Mouse (Mus musculus): Measurements from ENCODE around the gene Pdzd9. TPM values are rescaled to one million over a fixed set of nuclear protein-coding genes. Genes with fewer than 3 reads are reported as not detected.
A peak's percentile ranks its signal among the peaks of the same experiment; 100 is the strongest.
"Not testable (repeated sequence)": the region's sequence is repeated elsewhere in the genome, so short reads cannot be mapped to it uniquely, and the experiment has no call there.

The Pdzd9 gene
- polyA plus RNA-seq (2014; fragmentation: Nextera tagmentation; extraction: Ambion mirVana) = 0.44 TPM in 1 of 2 replicates, not detected in the other

- no peaks in the 10 kb centered on the region for H3K36me3 ChIP-seq (ENCODE audit: control insufficient read depth, insufficient read depth, low read length)
- ATAC-seq (ENCODE audit: insufficient read depth, low FRiP score, low TSS enrichment) = peak; percentile 55; the same call in 1 of the 2 replicates
Measured at GRCm38 (mm10) chr7:120670153-120670875, at the start of gene Pdzd9. TSS of gene Pdzd9 (minus strand) at chr7:120670343.

DNA sequence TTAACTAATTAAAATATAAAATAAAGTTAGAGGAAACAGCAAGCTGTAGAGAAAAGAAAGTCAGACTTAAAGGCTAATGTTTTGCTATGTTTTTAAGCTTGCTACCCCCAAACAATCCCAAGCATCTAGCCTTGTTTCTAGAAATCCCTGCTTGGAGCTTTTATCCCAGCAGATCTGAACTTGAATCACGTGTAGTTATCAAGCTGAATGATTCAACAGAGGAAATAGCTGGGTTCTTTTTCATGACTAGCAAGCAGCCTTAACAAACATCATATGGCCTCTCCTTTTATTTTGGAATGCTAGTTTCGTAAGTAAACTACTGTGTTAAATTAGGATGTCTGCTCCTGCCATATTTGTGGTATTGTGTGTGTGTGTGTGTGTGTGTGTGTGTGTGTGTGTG, 47.1 kb upstream of the Pdzd9 start:
- Histone ChIP-seq H3K4me2 (ENCODE audit: low read depth) (no peak overlapping the region), H3K4me3 (ENCODE audit: low read depth, low read length) (no peak overlapping the region), H3K9ac (ENCODE audit: low read length) (no peak overlapping the region), H3K27ac (ENCODE audit: low read depth, low read length) (no peak overlapping the region), H3K27me3 (ENCODE audit: control insufficient read depth, insufficient read depth, low read length) (no peaks in the 10 kb centered on the region), H3K36me3 (ENCODE audit: control insufficient read depth, insufficient read depth, low read length) (no peaks in the 10 kb centered on the region), H3K9me3 (ENCODE audit: control insufficient read depth, low read length) (no peaks in the 10 kb centered on the region), H3K4me1 (ENCODE audit: control insufficient read depth, insufficient read depth, low read length) (no peaks in the 10 kb centered on the region)
- DNase-seq (ENCODE audit: low spot score) = no peak
- WGBS = 84% methylated on average over 2 of the region's 2 CpGs
- ATAC-seq (ENCODE audit: insufficient read depth, low FRiP score, low TSS enrichment) = no peak

More at GRCm38 (mm10) chr7:120670153-120670875, at the start of gene Pdzd9:
- DNase-seq (ENCODE audit: low spot score) = peak; percentile 78
- Histone ChIP-seq H3K27me3 (ENCODE audit: control insufficient read depth, insufficient read depth, low read length) (no peaks in the 10 kb centered on the region), H3K27ac (ENCODE audit: low read depth, low read length) (no peak within 1 kb of the TSS), H3K9me3 (ENCODE audit: control insufficient read depth, low read length) (no peaks in the 10 kb centered on the region), H3K9ac (ENCODE audit: low read length) (no peak within 1 kb of the TSS), H3K4me1 (ENCODE audit: control insufficient read depth, insufficient read depth, low read length) (no peaks in the 10 kb centered on the region), H3K4me3 (ENCODE audit: low read depth, low read length) (no peak within 1 kb of the TSS), H3K4me2 (ENCODE audit: low read depth) (no peak within 1 kb of the TSS)
- 26% methylated on average over 14 of the region's 14 CpGs for WGBS

DNA sequence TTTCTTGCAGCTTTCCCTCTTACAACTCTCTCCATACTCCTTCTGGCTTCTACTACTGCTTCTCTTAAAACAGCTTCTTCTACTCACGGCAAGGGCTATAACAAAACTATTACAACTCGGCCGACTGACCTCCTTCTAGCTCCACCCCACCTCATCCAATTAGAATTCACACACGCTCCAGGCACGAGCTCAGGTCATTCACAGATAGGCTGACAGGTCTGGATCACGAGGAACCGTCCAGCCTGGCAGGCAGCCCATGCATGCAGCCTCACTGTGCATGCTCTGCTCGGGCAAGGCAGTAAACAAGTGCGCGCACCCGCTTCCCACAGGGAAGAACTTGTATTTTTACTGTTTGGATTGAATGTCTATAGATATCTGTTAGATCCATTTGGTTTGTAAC, 43.8 kb upstream of the Pdzd9 start:
- not testable (repeated sequence) for H3K9ac ChIP-seq (ENCODE audit: low read length); H3K4me3 ChIP-seq (ENCODE audit: low read depth, low read length); H3K27me3 ChIP-seq (ENCODE audit: control insufficient read depth, insufficient read depth, low read length); ATAC-seq (ENCODE audit: insufficient read depth, low FRiP score, low TSS enrichment); H3K4me1 ChIP-seq (ENCODE audit: control insufficient read depth, insufficient read depth, low read length); H3K27ac ChIP-seq (ENCODE audit: low read depth, low read length); H3K36me3 ChIP-seq (ENCODE audit: control insufficient read depth, insufficient read depth, low read length); DNase-seq (ENCODE audit: low spot score); H3K9me3 ChIP-seq (ENCODE audit: control insufficient read depth, low read length); H3K4me2 ChIP-seq (ENCODE audit: low read depth)
- 88% methylated on average over 11 of the region's 11 CpGs for WGBS

GRCm38 (mm10) chr7:120713225-120713624, 43.1 kb upstream of the Pdzd9 start:
- DNase-seq (ENCODE audit: low spot score) (no peak), ATAC-seq (ENCODE audit: insufficient read depth, low FRiP score, low TSS enrichment) (no peak)
- 93% methylated on average over 2 of the region's 2 CpGs for WGBS
- no peaks in the 10 kb centered on the region for H3K4me1 ChIP-seq (ENCODE audit: control insufficient read depth, insufficient read depth, low read length)
- H3K27me3 ChIP-seq (ENCODE audit: control insufficient read depth, insufficient read depth, low read length) = no peaks in the 10 kb centered on the region
- H3K9ac ChIP-seq (ENCODE audit: low read length) = no peak overlapping the region
- no peak overlapping the region for H3K4me2 ChIP-seq (ENCODE audit: low read depth)
- no peaks in the 10 kb centered on the region for H3K9me3 ChIP-seq (ENCODE audit: control insufficient read depth, low read length)
- no peaks in the 10 kb centered on the region for H3K36me3 ChIP-seq (ENCODE audit: control insufficient read depth, insufficient read depth, low read length)
- H3K4me3 ChIP-seq (ENCODE audit: low read depth, low read length) = no peak overlapping the region
- H3K27ac ChIP-seq (ENCODE audit: low read depth, low read length) = no peak overlapping the region

DNA sequence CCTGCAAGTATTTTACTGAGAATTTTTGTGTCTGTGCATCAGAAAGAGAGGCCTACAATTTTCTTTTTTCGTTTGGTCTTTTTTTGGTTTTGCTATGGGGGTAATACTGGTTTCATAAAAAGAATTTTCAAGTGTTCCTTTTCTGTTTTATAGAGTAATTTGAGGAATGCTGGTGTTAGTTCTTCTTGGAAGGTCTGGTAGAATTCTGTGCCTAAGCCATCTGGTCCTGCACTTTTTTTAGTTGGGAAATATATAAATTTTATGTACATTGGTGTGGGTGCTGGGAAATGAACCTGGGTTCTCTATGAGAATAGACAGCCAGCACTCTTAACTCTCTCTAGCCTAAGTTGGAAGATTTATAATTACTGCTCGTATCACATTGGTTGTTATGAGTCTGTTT, 41.9 kb upstream of the Pdzd9 start:
- Histone ChIP-seq H3K27ac (ENCODE audit: low read depth, low read length) (no peak overlapping the region), H3K9me3 (ENCODE audit: control insufficient read depth, low read length) (no peaks in the 10 kb centered on the region), H3K4me1 (ENCODE audit: control insufficient read depth, insufficient read depth, low read length) (no peaks in the 10 kb centered on the region), H3K4me2 (ENCODE audit: low read depth) (no peak overlapping the region), H3K9ac (ENCODE audit: low read length) (no peak overlapping the region), H3K4me3 (ENCODE audit: low read depth, low read length) (no peak overlapping the region), H3K27me3 (ENCODE audit: control insufficient read depth, insufficient read depth, low read length) (no peaks in the 10 kb centered on the region), H3K36me3 (ENCODE audit: control insufficient read depth, insufficient read depth, low read length) (no peaks in the 10 kb centered on the region)
- no peak for ATAC-seq (ENCODE audit: insufficient read depth, low FRiP score, low TSS enrichment)
- 96% methylated on average over 2 of the region's 2 CpGs for WGBS
- no peak for DNase-seq (ENCODE audit: low spot score)

- WGBS = 92% methylated on average over 3 of the region's 3 CpGs
- H3K36me3 ChIP-seq (ENCODE audit: control insufficient read depth, insufficient read depth, low read length) = no peaks in the 10 kb centered on the region
- no peaks in the 10 kb centered on the region for H3K4me1 ChIP-seq (ENCODE audit: control insufficient read depth, insufficient read depth, low read length)
- H3K9ac ChIP-seq (ENCODE audit: low read length) = no peak overlapping the region
- H3K9me3 ChIP-seq (ENCODE audit: control insufficient read depth, low read length) = no peaks in the 10 kb centered on the region
- H3K27me3 ChIP-seq (ENCODE audit: control insufficient read depth, insufficient read depth, low read length) = no peaks in the 10 kb centered on the region
- no peak overlapping the region for H3K27ac ChIP-seq (ENCODE audit: low read depth, low read length)
- H3K4me3 ChIP-seq (ENCODE audit: low read depth, low read length) = no peak overlapping the region
- no peak for DNase-seq (ENCODE audit: low spot score)
- ATAC-seq (ENCODE audit: insufficient read depth, low FRiP score, low TSS enrichment) = no peak
- no peak overlapping the region for H3K4me2 ChIP-seq (ENCODE audit: low read depth)
Measured at GRCm38 (mm10) chr7:120703888-120704287, 33.7 kb upstream of the Pdzd9 start.

DNA sequence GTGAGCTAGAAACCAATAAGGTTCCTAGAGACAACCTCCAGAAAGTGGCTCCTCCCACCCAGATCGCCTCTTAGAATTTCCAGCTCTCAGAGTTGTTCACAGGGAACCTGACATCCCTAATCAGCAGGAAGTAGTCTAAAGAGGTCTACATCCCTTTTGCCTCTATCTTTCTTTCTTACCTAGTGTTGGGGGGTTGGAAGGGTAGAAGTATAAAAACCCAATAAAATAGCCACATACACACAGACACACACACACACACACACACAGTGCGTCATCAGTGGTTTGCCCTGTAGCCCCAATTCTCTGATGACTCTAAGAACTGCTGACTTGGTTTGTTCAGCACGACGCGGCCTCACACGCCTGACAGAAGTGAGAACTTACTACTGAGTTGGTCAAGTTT, 29.4 kb upstream of the Pdzd9 start:
- H3K4me1 ChIP-seq (ENCODE audit: control insufficient read depth, insufficient read depth, low read length) = no peaks in the 10 kb centered on the region
- WGBS = 94% methylated on average over 6 of the region's 6 CpGs
- no peaks in the 10 kb centered on the region for H3K27me3 ChIP-seq (ENCODE audit: control insufficient read depth, insufficient read depth, low read length)
- H3K9ac ChIP-seq (ENCODE audit: low read length) = no peak overlapping the region
- DNase-seq (ENCODE audit: low spot score) (no peak), ATAC-seq (ENCODE audit: insufficient read depth, low FRiP score, low TSS enrichment) (no peak)
- H3K4me2 ChIP-seq (ENCODE audit: low read depth) = no peak overlapping the region
- no peak overlapping the region for H3K27ac ChIP-seq (ENCODE audit: low read depth, low read length)
- H3K36me3 ChIP-seq (ENCODE audit: control insufficient read depth, insufficient read depth, low read length) = no peaks in the 10 kb centered on the region; the same call in 1 of the 2 replicates
- no peaks in the 10 kb centered on the region for H3K9me3 ChIP-seq (ENCODE audit: control insufficient read depth, low read length)
- H3K4me3 ChIP-seq (ENCODE audit: low read depth, low read length) = no peak overlapping the region

GRCm38 (mm10) chr7:120696331-120696730, 26.2 kb upstream of the Pdzd9 start:
- DNase-seq (ENCODE audit: low spot score) (no peak), ATAC-seq (ENCODE audit: insufficient read depth, low FRiP score, low TSS enrichment) (no peak)
- Histone ChIP-seq H3K36me3 (ENCODE audit: control insufficient read depth, insufficient read depth, low read length) (no peaks in the 10 kb centered on the region; the same call in 1 of the 2 replicates), H3K9ac (ENCODE audit: low read length) (no peak overlapping the region), H3K4me2 (ENCODE audit: low read depth) (no peak overlapping the region), H3K27ac (ENCODE audit: low read depth, low read length) (no peak overlapping the region), H3K9me3 (ENCODE audit: control insufficient read depth, low read length) (no peaks in the 10 kb centered on the region), H3K4me1 (ENCODE audit: control insufficient read depth, insufficient read depth, low read length) (no peaks in the 10 kb centered on the region), H3K4me3 (ENCODE audit: low read depth, low read length) (no peak overlapping the region), H3K27me3 (ENCODE audit: control insufficient read depth, insufficient read depth, low read length) (no peaks in the 10 kb centered on the region)
- 80% methylated on average over 2 of the region's 2 CpGs for WGBS

DNA sequence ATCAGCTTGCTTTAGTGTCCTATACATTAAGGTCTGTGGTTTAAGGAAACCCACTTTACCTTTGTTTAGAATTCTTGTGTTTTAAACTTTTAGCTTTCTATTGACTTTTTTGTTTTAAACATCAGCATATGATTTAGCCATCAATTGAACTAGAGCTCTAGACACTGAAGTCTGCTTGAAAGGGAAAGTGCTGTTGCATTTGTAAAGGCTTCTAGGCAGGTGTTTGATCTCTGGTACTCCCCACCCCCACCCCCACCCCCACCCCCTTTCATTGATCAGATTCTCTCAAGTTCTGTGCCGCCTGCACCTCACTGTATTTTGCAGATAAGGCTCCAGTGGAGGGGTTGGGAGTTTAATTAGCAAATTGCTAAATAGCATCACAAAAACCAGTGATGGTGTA, 25.5 kb upstream of the Pdzd9 start:
- no peak for DNase-seq (ENCODE audit: low spot score)
- no peak for ATAC-seq (ENCODE audit: insufficient read depth, low FRiP score, low TSS enrichment)
- WGBS = 65% methylated on average over 1 of the region's 1 CpGs
- no peak overlapping the region for H3K9ac ChIP-seq (ENCODE audit: low read length)
- H3K9me3 ChIP-seq (ENCODE audit: control insufficient read depth, low read length) = no peaks in the 10 kb centered on the region
- H3K27ac ChIP-seq (ENCODE audit: low read depth, low read length) = no peak overlapping the region
- no peaks in the 10 kb centered on the region; the same call in 1 of the 2 replicates for H3K36me3 ChIP-seq (ENCODE audit: control insufficient read depth, insufficient read depth, low read length)
- H3K4me1 ChIP-seq (ENCODE audit: control insufficient read depth, insufficient read depth, low read length) = no peaks in the 10 kb centered on the region
- no peak overlapping the region for H3K4me3 ChIP-seq (ENCODE audit: low read depth, low read length)
- no peaks in the 10 kb centered on the region for H3K27me3 ChIP-seq (ENCODE audit: control insufficient read depth, insufficient read depth, low read length)
- no peak overlapping the region for H3K4me2 ChIP-seq (ENCODE audit: low read depth)

All from neural tube, embryonic 11.5 days (tissue).